Mouse (Mus musculus): Measurements from ENCODE around the gene Olfr832. TPM values are rescaled to one million over a fixed set of nuclear protein-coding genes. Genes with fewer than 3 reads are reported as not detected.

Gene Olfr832
- not detected in 2 replicates for polyA plus RNA-seq (2012; rRNA removed)

DNA sequence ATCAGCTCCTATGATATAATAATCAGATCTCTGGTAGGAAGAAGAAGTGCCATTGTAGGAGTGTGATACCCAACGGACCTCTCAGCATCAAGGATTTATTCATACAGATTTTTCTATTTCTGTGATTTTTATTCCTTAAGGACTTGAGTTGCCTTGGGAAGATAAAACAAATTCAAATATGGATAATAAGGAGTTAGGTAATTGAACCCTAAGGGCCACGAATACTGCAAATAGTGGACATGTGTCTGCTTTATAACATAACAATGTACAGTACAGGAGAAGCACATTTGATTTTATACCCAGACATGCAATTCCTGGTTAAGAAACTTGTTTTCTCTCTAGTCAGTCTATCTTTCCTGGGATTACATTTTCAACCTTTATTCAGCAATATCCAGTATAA is at the start of gene Olfr832:
TSS of gene Olfr832 (plus strand) at position 301 of the 400 bp plus-strand sequence.

DNA sequence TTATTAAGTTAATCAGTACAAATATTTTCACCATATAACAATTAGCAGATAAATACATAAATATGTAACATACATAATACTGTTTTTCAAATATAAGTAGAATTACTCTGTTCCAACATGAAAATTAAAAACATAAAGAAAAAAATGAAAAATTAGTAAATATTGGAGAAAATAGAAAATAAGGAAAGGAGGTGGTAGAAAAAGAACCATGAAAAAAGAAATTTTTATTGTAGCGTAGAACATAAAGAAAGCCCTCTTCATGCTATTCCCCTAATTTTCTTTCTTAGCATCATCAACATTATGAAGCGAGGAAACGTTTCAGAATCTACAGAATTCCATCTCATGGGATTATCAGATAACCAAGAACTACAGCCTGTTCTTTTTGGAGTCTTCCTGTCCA is 50.8 kb downstream of the Olfr832 start, which contains the start of gene Olfr834:
TSS of gene Olfr834 (plus strand) at position 301 of the 400 bp plus-strand sequence.

Other genes starting within 250 kb of the Olfr832 start
- not detected in 2 replicates for gene Olfr24, start 173.1 kb upstream of the Olfr832 start, polyA plus RNA-seq (2012; rRNA removed)
- not detected in 2 replicates for gene Olfr828, start 117.6 kb upstream of the Olfr832 start, polyA plus RNA-seq (2012; rRNA removed)
- not detected in 2 replicates for gene Olfr829, start 82.2 kb upstream of the Olfr832 start, polyA plus RNA-seq (2012; rRNA removed)
- gene Olfr830, start 62.4 kb upstream of the Olfr832 start, polyA plus RNA-seq (2012; rRNA removed), result not detected in 2 replicates
- not detected in 2 replicates for gene Olfr834, start 50.9 kb downstream of the Olfr832 start, polyA plus RNA-seq (2012; rRNA removed)
- not detected in 2 replicates for gene Olfr835, start 95.6 kb downstream of the Olfr832 start, polyA plus RNA-seq (2012; rRNA removed)
- gene Olfr836, start 183.3 kb downstream of the Olfr832 start, polyA plus RNA-seq (2012; rRNA removed), result not detected in 2 replicates
- gene Olfr837, start 199.2 kb downstream of the Olfr832 start, polyA plus RNA-seq (2012; rRNA removed), result not detected in 2 replicates
- not detected in 2 replicates for gene Olfr839-ps1, start 240.2 kb downstream of the Olfr832 start, polyA plus RNA-seq (2012; rRNA removed)

Data from central nervous system, embryonic 11.5 days (tissue).